Mouse (Mus musculus): ENCODE results near the gene Mrap2.
"Not testable (repeated sequence)": the region's sequence is repeated elsewhere in the genome, so short reads cannot be mapped to it uniquely, and the experiment has no call there.

Mrap2 gene

DNA sequence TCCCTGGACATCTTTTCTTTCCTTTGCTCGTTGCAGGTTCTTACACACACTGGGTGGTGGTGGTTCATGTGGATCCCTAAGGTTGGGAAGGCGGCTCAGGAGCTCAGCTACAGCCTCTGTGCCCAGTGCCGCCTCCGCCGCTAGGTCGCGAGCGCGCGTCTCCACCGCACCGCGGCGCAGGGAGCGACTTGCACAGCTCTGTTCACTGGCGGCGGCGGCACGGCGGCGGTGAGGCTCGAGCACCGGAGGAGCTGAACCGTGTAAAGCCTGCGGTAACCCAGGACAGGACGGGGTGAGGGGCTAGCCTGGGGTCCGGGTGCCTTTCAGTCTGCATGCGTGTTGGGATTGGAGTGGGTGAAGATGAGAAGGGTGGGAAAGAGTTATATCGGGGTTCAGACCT, at the start of gene Mrap2:
TSS of gene Mrap2 (plus strand) at position 201 of the 400 bp plus-strand sequence.
- peak; percentile 43 for DNase-seq (ENCODE audit: low spot score)

DNA sequence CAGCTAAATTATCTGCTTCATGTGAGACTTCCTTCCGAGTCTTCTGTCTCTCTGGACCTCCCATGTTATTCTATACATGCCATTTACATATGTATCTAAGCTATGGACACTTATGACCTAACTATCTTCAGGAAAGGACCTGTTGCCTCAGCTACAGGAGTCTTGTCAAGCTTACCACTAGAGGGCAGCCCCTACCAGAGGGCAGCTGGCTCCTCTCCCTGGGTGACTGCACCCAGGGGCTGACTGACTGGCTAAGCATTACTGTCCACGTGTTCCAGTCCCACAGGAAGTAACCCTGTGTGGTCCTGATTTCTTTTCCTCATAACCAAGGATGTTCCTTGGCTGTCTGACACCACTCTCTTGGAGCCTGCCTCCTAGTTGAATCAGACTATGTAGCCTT, 46.1 kb upstream of the Mrap2 start:
- DNase-seq (ENCODE audit: low spot score), result no peak

DNA sequence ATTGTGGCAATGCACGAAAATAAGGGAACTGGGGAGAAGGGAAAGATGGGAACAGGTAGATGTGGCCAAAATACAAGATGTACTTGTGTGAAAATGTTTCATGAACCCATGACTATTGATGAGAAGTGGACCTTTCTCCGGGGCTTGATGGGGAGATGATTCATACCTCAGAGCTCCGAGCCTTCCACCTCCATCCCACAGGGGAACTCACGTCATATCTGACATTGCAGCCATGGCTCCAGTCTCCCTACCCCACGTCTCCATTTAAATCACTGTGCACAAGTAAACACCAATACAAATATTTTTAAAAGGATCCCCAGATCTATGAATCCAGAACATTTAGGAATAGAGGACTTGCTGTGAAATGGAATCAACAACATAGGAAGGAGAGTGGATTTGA, 29.1 kb upstream of the Mrap2 start:
- DNase-seq (ENCODE audit: low spot score), result no peak

DNA sequence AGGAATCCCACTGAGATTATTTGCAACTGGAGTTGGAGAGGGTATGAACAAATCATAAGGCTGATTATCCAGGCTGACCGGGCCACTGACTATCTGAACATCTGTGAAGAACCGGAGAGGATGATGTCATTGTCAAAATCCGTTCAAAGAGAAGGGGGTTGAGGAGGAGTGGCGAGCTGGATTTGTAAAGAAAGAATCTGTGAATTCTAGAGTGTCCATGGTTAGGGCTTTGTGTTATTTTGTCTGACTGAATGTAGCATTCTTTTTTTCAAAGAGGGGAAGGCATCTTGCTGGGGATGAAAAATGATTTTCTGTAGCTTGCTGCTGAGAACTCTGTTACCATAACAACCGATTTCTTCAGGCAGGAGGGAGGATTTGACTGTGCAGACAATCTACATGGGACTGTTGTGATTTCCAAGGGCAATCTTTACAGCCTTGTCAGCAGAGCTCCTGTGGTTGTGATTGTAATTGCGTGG, 28.6 kb upstream of the Mrap2 start:
- no peak for DNase-seq (ENCODE audit: low spot score)

DNA sequence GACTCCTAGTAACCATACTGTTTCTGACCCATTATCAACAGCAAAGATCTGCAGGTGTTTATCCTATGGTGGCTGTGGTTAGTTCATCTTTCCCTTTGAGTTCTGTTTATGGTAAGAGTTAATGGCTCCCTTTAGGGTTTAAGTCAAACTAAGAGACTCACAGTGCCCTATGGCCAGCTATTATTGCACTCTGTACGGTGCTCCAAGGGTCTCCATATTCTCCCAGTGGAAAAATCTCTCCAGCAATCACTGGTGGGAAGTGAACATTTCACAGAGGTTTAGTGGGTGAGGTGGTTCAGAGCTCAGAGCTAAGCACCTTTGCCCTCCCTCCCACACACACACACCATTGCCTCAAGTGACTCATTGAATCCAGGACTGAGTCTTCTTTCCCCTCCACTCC, 28.1 kb upstream of the Mrap2 start:
- DNase-seq (ENCODE audit: low spot score), result no peak

DNA sequence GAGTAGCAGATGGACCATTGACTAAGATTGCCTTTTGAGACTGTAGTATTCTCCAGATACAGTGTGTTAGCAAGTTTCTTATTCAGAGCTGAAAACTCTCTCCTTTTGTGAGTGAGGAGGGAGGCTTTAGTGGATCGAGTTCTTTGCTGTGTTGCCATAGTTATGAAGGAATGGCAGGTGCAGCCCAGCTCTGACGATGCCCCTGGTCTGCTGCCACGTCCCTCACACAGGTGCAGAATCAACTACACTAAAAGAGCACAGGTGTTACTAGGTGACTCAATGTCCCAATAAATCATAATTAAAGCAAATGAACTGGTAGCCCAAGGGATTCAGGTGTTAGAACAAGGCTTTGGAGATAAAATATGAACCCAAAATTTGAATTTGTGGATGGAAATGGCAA, 25.1 kb upstream of the Mrap2 start:
- no peak for DNase-seq (ENCODE audit: low spot score)

DNA sequence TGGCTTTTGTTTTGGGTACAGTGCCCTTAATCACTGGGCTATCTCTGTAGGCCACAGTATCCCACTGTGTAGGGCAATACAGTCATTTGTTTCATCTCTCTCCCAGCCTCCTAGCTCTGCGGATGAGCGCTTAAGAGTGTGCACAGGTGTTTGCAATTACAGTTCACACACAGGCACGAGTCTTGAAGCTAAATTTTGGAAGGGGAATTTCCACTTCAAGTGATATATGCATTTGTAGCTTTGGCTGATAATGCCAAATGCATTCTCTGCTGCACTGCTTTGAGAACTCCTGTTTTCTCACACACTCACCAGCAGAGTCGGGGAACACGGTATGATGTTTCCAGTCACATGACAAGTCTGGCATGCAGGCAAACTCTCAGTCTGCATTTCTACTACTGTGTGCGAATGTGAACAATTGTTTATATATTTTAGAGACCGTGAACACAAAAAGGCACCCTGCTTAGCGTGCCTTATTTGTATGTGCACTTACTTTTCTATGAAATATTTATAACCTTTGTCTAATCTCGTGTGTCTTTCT, 22.1 kb upstream of the Mrap2 start:
- no peak for DNase-seq (ENCODE audit: low spot score)

DNA sequence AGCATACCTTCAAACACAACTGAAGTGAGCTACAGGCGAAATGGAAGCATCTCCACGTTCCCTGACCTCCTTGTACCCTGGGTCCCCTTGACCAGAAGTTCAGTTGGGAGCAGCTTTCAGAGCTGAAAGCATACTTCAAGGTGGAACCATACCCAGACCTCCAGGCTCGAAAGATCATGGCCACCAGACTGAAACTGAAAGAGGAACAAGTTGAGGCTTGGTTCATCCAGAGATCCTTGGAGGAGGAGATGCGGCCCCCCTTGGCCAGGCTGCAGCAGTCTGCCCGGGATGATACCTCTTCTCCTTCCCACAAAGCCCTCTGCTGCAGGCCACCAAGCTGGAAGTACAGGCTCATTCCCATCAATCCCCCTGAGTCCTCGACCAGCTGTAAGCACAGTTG, 17.1 kb upstream of the Mrap2 start:
- not testable (repeated sequence) for DNase-seq (ENCODE audit: low spot score)

DNA sequence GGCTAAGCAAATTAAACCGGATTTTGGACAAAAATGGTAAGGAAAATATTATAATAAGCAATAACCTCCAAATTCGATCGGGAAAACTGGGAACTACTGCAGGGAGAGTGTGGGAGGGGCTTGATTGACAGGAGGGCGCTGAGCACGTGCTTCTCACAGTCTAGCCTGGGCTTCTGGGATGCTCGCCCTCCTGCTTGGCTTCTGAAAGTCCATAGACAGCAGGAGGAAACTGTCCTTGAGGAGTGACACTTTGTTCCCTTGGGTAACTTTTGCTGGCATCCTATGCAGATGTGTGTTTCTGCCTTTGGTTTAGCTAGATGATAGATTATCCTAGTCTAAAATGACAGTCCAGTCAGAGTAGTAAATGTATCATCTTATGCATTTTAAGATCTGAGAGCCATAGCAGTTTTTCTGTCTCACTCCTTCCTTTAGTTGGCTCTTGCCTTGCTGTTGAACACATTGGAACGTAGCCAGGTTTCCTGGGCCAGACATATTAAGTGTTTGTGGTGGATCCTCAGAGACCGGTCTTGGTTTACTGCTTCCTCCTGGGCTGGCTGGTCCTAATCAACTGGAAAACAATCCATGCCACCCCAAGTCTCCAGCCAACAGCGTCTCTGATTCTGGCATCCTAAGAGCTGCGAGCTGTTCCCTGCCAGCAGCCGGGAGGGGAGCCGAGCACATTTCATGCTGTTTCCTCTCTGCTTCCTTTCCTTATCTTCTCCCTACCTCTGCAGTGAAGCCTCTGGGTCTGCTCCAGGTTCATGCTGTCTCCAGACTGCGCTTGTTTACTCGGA, 8.1 kb upstream of the Mrap2 start:
- no peak for DNase-seq (ENCODE audit: low spot score)

DNA sequence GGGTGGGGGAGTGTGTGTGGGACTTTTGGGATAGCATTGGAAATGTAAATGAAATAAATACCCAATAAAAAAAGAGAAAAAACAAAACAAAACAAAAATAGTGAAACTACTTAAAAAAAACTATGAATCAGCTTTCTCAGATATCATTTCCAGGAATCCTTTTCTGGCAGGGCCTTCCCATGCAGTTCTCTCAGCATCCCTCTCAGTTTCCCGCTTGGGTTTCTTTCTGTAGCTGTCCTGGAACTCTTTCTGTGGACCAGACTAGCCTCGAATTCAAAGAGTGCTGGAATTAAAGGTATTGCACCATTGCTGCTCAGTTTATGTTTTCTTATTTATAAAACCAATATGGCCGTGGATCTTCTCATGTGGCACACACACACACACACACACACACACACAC, 1.0 kb upstream of the Mrap2 start:
- DNase-seq (ENCODE audit: low spot score), result no peak

DNA sequence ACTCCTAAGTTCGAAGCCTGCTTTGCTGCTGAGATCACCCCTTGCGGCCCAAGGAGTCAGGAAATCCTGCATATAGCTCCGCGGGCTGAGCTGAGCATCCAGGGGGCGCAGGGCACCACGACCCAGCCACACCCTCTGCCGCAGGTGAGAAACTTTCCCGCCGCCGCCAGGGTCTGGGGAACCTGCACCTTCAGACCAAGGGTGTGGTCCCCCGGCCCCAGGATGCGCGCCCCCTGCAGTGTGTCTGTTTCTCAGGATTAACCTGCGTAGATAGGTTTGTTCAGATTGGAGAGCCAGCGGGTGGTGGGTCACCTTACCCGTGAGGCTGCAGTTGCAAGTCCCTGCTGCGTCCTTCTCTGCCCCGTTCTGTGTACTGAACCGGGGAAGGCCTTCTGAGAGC, 426 bp downstream of the Mrap2 start:
- DNase-seq (ENCODE audit: low spot score), result no peak

DNA sequence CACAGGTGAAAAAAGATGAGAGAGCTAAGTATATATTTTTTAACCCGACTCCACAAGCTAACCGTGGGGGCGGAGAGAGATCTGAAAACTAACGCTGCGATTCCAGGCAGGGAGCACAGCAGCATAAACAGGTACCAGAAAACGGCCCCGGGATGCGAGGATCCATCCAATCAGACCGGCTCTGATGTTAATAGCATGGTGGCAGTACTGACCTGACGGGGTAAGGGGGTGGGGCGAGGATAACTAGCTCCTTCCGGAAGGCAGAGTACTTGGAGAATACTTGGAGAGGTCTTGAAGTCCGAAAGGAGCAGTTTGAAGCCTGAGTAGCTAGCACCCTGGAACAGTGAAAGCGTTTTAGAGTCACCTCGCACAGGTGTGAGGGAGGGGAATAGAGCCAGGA, 1.1 kb downstream of the Mrap2 start:
- DNase-seq (ENCODE audit: low spot score), result no peak

DNA sequence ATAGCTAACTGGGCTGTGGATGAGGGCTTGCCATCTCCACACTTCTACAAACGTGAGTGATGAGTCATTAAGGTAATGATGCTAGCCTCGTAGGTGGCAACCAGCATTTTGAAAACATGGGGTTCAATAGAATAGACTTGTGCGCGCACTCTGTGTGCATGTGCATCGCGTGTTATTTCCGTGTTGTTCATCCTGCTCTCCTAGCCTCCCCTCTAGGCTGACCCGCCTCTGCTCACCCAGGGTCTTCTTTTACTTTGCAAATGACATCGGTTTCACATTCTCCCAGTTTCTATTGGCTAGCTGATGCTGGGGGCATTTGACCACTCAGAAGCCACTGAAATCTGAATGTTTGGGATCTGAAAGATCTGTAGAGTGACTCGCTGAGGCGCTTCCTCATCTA, 1.6 kb downstream of the Mrap2 start:
- DNase-seq (ENCODE audit: low spot score), result no peak

DNA sequence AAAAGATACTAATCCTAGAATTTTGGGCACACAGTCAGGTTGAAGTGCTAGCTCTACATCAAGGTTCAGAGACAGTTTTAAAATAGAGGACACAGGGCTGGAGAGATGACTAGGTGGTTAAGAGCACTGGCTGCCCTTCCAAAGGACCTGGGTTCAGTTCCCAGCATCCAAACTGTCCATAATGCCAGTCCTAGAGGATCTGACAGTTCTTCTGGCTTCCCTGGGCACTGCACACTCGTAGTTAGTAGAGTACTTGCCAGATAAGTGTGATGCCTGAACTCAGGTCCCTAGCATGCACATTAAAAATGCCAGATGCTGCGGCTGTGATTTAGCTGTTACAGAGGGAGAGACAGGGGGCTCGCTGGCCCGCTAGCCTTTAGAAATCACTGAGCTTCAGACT, 2.3 kb downstream of the Mrap2 start:
- DNase-seq (ENCODE audit: low spot score), result no peak

DNA sequence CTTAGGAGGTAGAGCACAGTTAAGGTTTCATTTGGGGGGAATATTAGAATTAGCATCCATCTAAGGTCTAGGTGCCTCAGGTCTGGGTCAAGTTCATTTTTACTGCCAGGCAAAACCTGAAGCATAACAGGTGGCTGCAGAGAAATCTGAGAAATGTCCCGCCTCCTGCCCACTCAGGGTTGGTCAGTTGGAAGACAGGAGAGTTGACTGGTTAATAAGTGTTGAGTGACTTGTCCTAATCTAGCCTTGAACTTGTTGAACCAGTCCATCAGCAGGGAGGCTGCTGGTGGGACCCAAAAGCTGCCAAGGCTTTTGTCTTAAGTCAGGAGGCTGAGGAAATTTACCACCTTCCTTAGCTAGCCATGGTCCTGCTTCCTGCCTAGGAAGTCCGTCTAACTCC, 3.8 kb downstream of the Mrap2 start:
- DNase-seq (ENCODE audit: low spot score), result no peak

DNA sequence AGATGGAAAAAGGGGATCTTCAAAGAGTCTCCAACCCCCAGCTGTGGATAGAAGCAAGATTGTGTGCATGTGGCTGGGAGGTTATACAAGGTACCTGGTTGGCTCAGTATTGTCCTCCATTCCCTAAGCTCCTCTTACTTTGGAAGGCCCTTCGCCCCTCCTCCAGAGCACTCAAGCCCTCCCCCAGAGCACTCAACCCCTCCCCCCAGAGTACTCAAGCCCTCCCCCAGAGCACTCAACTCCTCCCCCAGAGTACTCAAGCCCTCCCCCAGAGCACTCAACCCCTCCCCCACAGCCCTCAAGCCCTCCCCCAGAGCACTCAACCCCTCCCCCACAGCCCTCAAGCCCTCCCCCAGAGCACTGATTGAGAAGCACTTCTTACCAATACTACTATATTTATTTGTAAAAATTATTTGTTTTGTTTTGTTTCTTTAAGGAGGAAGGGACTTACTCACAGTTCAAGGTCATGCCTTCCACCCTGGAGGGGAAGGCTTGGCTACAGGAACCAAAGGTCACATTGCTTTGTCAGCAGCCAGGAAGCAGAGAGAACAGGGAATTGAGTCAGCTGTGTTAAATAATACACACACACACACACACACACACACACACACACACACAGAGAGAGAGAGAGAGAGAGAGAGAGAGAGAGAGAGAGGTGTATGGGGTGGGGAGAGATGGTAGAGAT, 8.7 kb downstream of the Mrap2 start:
- no peak for DNase-seq (ENCODE audit: low spot score)

DNA sequence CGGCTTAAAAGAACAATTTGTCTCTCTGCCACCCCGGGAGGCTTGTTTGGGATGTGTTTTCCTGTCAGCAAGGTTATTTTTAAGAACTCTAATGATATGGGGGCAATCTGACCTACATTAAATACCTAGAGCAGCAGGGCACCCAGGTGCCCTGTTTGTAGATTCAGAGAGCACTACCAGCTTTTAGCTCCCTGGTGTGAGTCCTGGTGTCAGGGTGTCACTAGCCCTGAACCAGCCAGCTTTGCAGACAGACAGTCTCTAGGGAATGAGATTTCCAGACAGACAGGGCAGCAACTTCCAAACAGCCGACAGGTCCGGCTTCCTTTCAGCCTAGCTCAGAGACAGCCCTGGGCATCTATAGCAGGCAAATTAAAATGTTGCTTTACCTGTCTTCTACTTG, 18.5 kb downstream of the Mrap2 start:
- DNase-seq (ENCODE audit: low spot score), result no peak

DNA sequence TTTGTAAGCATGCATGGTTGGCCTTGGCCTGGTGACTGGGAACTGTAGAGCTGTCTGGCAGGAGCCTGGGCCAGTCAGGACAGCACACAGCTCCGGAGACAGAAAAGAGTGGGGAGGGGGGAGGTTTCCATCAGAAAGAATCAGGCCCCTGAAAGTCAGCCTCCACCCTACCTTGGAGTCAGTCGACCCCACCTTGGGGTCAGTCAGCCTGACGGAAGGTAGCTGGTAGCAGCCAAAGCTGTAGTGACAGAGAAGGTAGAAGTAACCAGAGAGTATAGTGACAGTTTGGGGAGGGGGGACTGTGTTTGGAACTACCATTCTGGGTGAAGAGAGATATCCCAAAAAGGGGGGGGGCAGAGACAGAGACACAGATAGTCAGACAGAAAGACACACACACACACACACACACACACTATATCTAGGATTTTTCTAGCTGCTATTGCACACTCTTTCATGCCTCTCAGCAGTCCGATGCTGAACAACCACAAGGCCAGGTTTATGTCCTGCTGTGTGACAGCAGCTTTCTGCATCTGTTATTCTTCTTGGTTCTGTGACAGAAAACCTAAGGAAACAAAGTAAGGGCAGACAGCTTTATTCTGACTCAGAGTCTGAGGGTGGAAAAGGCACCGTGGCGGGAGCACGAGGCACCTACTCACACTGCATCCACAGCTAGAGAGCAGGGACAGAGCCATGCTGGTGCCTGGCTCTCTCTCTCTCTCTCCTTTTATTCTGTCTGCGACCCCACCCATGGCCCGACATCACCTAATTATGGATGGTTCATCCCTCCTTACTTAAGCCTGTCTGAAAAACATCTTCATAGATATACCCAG, 23.1 kb downstream of the Mrap2 start:
- no peak for DNase-seq (ENCODE audit: low spot score)

DNA sequence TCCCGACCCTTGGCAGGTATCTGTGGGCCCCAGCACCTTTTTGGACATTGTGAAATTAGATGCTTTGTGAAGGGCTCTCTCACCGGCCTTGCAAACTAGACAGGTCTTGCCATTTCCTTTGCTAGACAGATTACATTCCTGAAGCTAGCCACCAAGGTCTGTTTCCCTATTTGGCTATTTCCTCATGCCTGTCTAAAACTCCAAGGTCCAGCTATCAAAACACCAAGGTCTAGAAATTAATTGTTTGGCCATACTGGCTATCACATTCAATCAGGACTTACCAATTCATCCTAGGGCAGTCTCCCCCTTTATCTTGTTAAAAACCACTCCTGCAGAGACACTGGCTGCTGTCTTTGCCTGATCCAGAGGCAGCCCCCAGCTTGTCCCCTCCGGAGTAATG, 23.9 kb downstream of the Mrap2 start:
- no peak for DNase-seq (ENCODE audit: low spot score)

DNA sequence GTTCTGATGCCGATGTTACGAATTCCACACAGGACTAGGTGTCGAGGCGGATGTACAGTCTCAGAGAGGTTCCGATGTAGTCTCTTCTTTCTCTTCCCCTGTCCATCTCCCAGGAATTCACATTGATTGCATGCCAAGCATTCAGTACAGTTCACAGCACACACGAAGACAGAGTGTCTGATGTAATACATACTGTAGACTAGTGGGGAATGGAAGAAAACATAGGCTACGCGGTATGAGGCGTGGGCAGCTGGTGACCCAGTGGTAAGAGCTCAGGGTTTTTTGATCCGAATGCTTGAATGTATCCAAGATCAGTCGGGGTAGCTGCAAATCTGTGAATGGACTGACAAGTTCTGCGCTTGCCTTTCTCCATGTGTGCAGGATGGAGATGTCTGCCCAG, 25.0 kb downstream of the Mrap2 start:
- DNase-seq (ENCODE audit: low spot score), result no peak

DNA sequence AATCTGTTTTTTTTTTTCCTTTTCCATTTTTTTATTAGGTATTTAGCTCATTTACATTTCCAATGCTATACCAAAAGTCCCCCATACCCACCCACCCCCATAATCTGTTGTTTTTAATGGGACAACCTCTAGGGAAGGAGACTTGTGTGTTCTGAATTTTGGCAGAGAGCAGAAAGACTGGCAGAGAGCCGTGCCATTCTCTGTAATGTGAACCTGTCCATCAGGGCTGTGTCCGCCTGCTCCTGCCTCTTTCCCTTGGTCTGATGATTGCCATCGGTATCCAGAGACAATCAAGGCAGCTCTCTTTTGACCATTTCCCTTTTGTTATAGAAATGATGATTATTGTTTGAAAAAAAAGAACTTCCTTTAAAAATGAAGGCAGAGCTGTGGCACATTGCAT, 26.8 kb downstream of the Mrap2 start:
- DNase-seq (ENCODE audit: low spot score), result no peak

DNA sequence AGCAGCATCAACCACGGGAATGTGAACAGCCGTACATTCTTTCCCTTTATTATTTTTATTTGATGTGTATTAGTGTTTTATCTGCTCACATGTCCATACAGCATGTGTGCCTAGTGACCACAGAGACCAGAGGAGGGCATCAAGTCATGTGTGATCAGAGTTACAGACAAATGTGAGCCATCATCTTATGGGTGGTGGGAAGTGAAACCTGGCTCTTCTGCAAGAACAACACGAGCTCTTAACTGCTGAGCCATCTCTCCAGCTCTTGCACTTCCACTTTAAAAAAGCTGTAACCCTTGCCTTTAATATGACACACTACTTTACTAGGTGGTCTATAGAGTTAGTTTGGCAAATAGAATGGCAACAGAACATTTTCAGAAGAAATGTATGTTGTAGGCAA, 27.4 kb downstream of the Mrap2 start:
- no peak for DNase-seq (ENCODE audit: low spot score)

DNA sequence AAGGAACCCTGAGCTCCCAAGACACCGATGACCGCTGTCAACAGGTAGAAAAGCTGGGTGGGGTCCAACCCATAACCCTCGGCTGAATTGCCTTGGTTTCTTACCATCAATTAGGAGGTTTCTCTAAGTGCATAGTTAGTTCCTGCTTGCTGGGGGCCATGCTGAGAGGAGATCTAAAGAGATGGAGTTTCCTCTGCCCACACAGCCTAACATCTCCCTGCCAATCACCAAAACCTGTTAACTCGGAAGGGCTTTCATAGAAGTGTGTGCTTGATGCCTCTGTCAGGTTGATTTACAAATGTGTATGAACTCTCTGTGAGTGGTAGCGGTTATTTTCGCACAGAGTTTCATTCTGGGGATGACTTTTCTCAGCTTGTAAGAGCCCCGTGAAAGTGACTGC, 34.4 kb downstream of the Mrap2 start:
- DNase-seq (ENCODE audit: low spot score), result no peak

All from urinary bladder, postnatal 25 days (tissue).